Mouse (Mus musculus) heart, embryonic 11.5 days (tissue): ENCODE measurements around the gene Rbm15. TPM values are rescaled to one million over a fixed set of nuclear protein-coding genes. Genes with fewer than 3 reads are reported as not detected.

Source experiments
- ATAC-seq: fragments of 200-750 bp; cut with Nextera tagmentation; replicated peaks from 2 replicates; pipeline ENCODE4 v1.8.0; 2017; ENCODE audit warnings: moderate library complexity; ENCODE audit not compliant: insufficient number of reproducible peaks, low FRiP score, low TSS enrichment
- H3K27ac ChIP-seq: fragments of 300-500 bp; sonication (generic); 2 replicates; pipeline ENCODE4 v1.5.1; 2014; ENCODE audit warnings: mild to moderate bottlenecking, low read depth, low read length
- H3K27me3 ChIP-seq: fragments of 300-500 bp; sonication (generic); 2 replicates; pipeline ENCODE4 v1.6.1; 2014; ENCODE audit warnings: mild to moderate bottlenecking, low read length, mixed read lengths; ENCODE audit not compliant: control insufficient read depth, insufficient read depth
- H3K36me3 ChIP-seq: fragments of 300-500 bp; sonication (generic); 2 replicates; pipeline ENCODE4 v1.6.1; 2014; ENCODE audit warnings: mild to moderate bottlenecking, low read length, moderate library complexity, mixed read lengths; ENCODE audit not compliant: control insufficient read depth, insufficient read depth
- H3K4me1 ChIP-seq: fragments of 300-500 bp; sonication (generic); 2 replicates; pipeline ENCODE4 v1.6.1; 2014; ENCODE audit warnings: low read length; ENCODE audit not compliant: control insufficient read depth, insufficient read depth
- H3K4me2 ChIP-seq: fragments of 300-500 bp; sonication (generic); 2 replicates; pipeline ENCODE4 v1.6.1; 2014; ENCODE audit warnings: mild to moderate bottlenecking, moderate library complexity
- H3K4me3 ChIP-seq: fragments of 300-500 bp; sonication (generic); 2 replicates; pipeline ENCODE4 v1.5.1; 2014; ENCODE audit warnings: low read depth, low read length
- H3K9ac ChIP-seq: fragments of 300-500 bp; sonication (generic); 2 replicates; pipeline ENCODE4 v1.6.1; 2014; ENCODE audit warnings: mild to moderate bottlenecking, low read depth, low read length, moderate library complexity
- H3K9me3 ChIP-seq: fragments of 300-500 bp; sonication (generic); replicated peaks from 2 replicates; pipeline ENCODE4 v1.6.1; 2016; ENCODE audit warnings: low read length; ENCODE audit not compliant: control insufficient read depth
- WGBS: fragments of 180-500 bp; shearing (Covaris S2); extraction: QIAGEN DNeasy Blood & Tissue Kit; methylation state at CpG from one replicate; pipeline ENCODE4 v1.1.7; 2014; ENCODE audit not compliant: insufficient replicate concordance; 5-methylcytosine and 5-hydroxymethylcytosine counted together
- polyA plus RNA-seq: library from polyadenylated mRNA; unstranded; fragments of >200 nt; fragmentation: Nextera tagmentation; extraction: Ambion mirVana; gene quantifications from 2 replicates; pipeline ENCODE4 v1.2.1, GENCODE M21; 2014

The Rbm15 gene
- polyA plus RNA-seq, 1 experiment from 2014 or later: 14.1 TPM

GRCm38 (mm10) chr3:107275996-107276395 is 57.5 kb downstream of the Rbm15 start:
- Histone ChIP-seq H3K9me3 (no peaks in the 10 kb centered on the region), H3K27ac (no peak overlapping the region), H3K4me3 (no peak overlapping the region), H3K36me3 (no peaks in the 10 kb centered on the region), H3K27me3 (0 out of 2 replicates have a peak, but pooled peaks cover 3% of the 10 kb centered on the region), H3K9ac (no peak overlapping the region), H3K4me1 (peaks cover 6% of the 10 kb centered on the region; the same call in 1 of the 2 replicates), H3K4me2 (no peak overlapping the region)
- no peak for ATAC-seq
- 60% methylated on average over 4 of the region's 4 CpGs for WGBS

Other genes starting within 250 kb of the Rbm15 start
- 0.06 and 0.13 TPM in 2 replicates for gene Kcna2, start 232.5 kb downstream of the Rbm15 start, polyA plus RNA-seq
- gene Kcna10, start 150.6 kb downstream of the Rbm15 start, polyA plus RNA-seq: not detected in 2 replicates
- 0.17 TPM in 1 of 2 replicates, not detected in the other for gene Cym, start 111.9 kb downstream of the Rbm15 start, polyA plus RNA-seq
- gene A630076J17Rik, start 103.1 kb downstream of the Rbm15 start, polyA plus RNA-seq: not detected in 2 replicates
- not detected in 2 replicates for gene Prok1, start 94.0 kb downstream of the Rbm15 start, polyA plus RNA-seq
- 153 and 156 TPM in 2 replicates for gene Lamtor5, start 54.8 kb downstream of the Rbm15 start, polyA plus RNA-seq
- 1.5 and 3.0 TPM in 2 replicates for gene Slc16a4, start 42.4 kb downstream of the Rbm15 start, polyA plus RNA-seq
- 0.17 and 0.18 TPM in 2 replicates for gene Kcnc4, start 125.9 kb upstream of the Rbm15 start, polyA plus RNA-seq
- gene Slc6a17, start 184.3 kb upstream of the Rbm15 start, polyA plus RNA-seq: 3.3 and 4.0 TPM in 2 replicates
- not detected in 2 replicates for gene Ubl4b, start 221.4 kb upstream of the Rbm15 start, polyA plus RNA-seq